Comparison of ENCODE assay signal across 14 mouse cellular contexts in the genomic region with DNA sequence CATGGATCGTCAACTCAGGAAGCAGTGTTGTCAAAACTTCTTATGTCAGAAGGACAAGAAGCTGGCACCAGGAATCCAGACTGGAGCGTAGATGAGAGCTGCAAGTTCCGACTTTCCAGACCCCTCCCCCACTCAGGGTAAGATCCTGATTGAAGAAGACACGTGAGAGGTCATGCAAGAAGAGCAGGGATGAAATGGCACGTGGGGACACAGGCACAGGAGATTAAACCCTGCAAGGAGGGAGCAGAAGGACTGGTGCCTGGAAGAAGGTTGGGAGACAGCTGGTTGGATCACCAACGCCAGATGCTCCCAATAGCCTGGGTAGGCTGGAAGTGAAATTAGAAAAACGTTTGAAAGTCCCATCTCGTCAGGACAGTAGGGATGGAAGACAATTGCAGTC.
"Had no signal": no experiment of that assay in that cellular context is flagged by ENCODE, and none has a peak within 500 bp of the region (broad histone marks: within the 10 kb centered on the region; RNA-seq: fewer than 3 reads in every experiment).

No protein-coding gene starts in this region.

- H3K27ac ChIP-seq: kidney, postnatal 0 days; limb, embryonic 13.5 days; liver, embryonic 14.5 days; midbrain, embryonic 15.5 days; stomach, embryonic 15.5 days had no signal

- H3K4me3 ChIP-seq: limb, embryonic 13.5 days; midbrain, embryonic 15.5 days; stomach, embryonic 15.5 days had no signal

- H3K27me3 ChIP-seq: limb, embryonic 13.5 days; midbrain, embryonic 15.5 days; stomach, embryonic 15.5 days had no signal

- ATAC-seq: midbrain, embryonic 15.5 days had no signal

- H3K9me3 ChIP-seq: limb, embryonic 13.5 days; midbrain, embryonic 15.5 days; stomach, embryonic 15.5 days had no signal

- H3K4me2 ChIP-seq: limb, embryonic 13.5 days; midbrain, embryonic 15.5 days; stomach, embryonic 15.5 days had no signal

- H3K36me3 ChIP-seq: limb, embryonic 13.5 days; midbrain, embryonic 15.5 days; stomach, embryonic 15.5 days had no signal

- DNase-seq: kidney, adult 11 months; kidney, adult 9 months; kidney, postnatal 36 days; layer of hippocampus, adult 9-11 months; layer of hippocampus, postnatal 36 days; lung, adult 18-20 months; right cerebral cortex, postnatal 14 days; thymus, adult 2 months; thymus, postnatal 36 days had no signal

- H3K9ac ChIP-seq: limb, embryonic 13.5 days; liver, embryonic 14.5 days; midbrain, embryonic 15.5 days; stomach, embryonic 15.5 days had no signal
